Mouse (Mus musculus) stomach, embryonic 15.5 days (tissue): ENCODE results near the gene Sergef. TPM values are rescaled to one million over a fixed set of nuclear protein-coding genes. Genes with fewer than 3 reads are reported as not detected.

ENCODE experiments used
- ATAC-seq: fragments of 200-750 bp; cut with Nextera tagmentation; 2 replicates; pipeline ENCODE4 v1.8.0; 2017; ENCODE audit warnings: low read depth, moderate number of reproducible peaks, moderate TSS enrichment; ENCODE audit not compliant: insufficient read depth, low FRiP score
- H3K27ac ChIP-seq: fragments of 300-500 bp; sonication (generic); 2 replicates; pipeline ENCODE4 v1.5.1; 2015; ENCODE audit warnings: mild to moderate bottlenecking, inconsistent platforms
- H3K27me3 ChIP-seq: fragments of 300-500 bp; sonication (generic); replicated peaks from 2 replicates; pipeline ENCODE4 v1.6.1; 2015; ENCODE audit warnings: inconsistent platforms
- H3K36me3 ChIP-seq: fragments of 300-500 bp; sonication (generic); 2 replicates; pipeline ENCODE4 v1.6.1; 2015; ENCODE audit warnings: inconsistent platforms
- H3K4me1 ChIP-seq: fragments of 300-500 bp; sonication (generic); 2 replicates; pipeline ENCODE4 v1.6.1; 2015; ENCODE audit warnings: inconsistent platforms
- H3K4me2 ChIP-seq: fragments of 300-500 bp; sonication (generic); 2 replicates; pipeline ENCODE4 v1.6.1; 2015; ENCODE audit warnings: mild to moderate bottlenecking, inconsistent platforms
- H3K4me3 ChIP-seq: fragments of 300-500 bp; sonication (generic); replicated peaks from 2 replicates; pipeline ENCODE4 v1.5.1; 2015; ENCODE audit warnings: inconsistent platforms
- H3K9ac ChIP-seq: fragments of 300-500 bp; sonication (generic); 2 replicates; pipeline ENCODE4 v1.6.1; 2015; ENCODE audit warnings: inconsistent platforms
- H3K9me3 ChIP-seq: fragments of 300-500 bp; sonication (generic); 2 replicates; pipeline ENCODE4 v1.6.1; 2016; ENCODE audit warnings: inconsistent platforms
- WGBS: fragments of 180-500 bp; shearing (Covaris S2); methylation state at CpG from one replicate; pipeline ENCODE4 v1.1.7; 2015; 5-methylcytosine and 5-hydroxymethylcytosine counted together
- polyA plus RNA-seq: library from polyadenylated mRNA; unstranded; fragments of >200 nt; fragmentation: Nextera tagmentation; extraction: Ambion mirVana; gene quantifications from 2 replicates; pipeline ENCODE4 v1.2.1, GENCODE M21; 2015

Gene Sergef
- polyA plus RNA-seq, 1 experiment from 2014 or later: 17.2 TPM

DNA sequence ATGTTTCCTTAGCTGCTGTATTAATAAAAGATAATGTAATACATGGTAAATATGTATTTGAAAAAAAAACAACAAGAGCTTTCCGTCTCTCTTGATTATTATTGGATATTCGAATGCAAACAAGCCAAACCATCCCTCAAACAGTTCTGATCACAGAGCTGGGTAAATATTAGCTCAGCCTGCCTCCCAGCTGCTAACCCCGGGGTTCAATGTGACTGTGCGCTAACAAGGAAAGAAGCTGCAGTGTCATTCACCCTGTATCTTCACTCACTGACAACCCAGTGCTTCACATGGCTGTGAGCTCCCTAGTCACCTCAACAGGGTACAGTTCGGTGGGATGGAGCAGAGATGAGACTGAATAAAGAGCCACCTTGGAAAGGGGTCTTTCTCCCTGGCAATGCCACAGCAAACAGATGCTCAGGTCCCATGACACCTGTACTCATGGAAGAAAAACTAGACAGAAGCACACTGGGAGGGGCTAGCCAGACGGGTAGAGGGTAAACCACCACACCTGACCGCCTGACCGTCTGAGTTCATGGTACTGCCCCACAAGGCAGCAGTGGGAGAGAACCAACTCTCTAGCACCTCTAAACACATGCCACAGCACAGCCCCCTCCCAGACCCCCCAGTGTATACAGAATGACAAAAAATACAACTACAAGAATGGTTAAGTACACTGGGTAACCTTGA, 73.1 kb downstream of the Sergef start:
- H3K9ac ChIP-seq: no peak overlapping the region
- ATAC-seq: no peak

DNA sequence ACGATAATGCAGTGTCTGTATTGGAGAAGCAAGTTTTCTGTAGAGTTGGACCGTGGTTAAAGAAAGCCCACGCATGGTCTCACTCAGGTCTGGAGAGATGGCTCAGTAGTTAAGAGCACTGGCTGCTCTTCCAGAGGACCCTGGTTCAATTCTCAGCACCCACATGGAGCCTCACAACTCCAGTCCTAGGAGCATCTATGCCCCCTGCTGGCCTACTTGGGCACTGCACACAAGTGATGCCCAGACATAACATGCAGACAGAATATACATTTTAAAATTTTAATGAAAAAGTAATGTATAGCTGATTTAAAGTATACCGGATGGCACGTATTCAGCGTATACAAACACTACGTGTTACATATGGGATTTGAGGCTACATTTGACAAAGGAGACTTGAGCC, 74.2 kb downstream of the Sergef start:
- Histone ChIP-seq H3K9ac (no peak overlapping the region), H3K4me1 (no peaks in the 10 kb centered on the region), H3K36me3 (no peaks in the 10 kb centered on the region), H3K27ac (no peak overlapping the region), H3K9me3 (no peaks in the 10 kb centered on the region), H3K4me3 (no peak overlapping the region), H3K27me3 (no peaks in the 10 kb centered on the region), H3K4me2 (no peak overlapping the region)
- 95% methylated on average over 7 of the region's 7 CpGs for WGBS
- no peak for ATAC-seq

More for the DNA sequence above, 73.1 kb downstream of the Sergef start:
- Histone ChIP-seq H3K27ac (no peak overlapping the region), H3K4me1 (no peaks in the 10 kb centered on the region), H3K4me2 (no peak overlapping the region), H3K36me3 (no peaks in the 10 kb centered on the region), H3K27me3 (no peaks in the 10 kb centered on the region), H3K9me3 (no peaks in the 10 kb centered on the region), H3K4me3 (no peak overlapping the region)
- 73% methylated on average over 8 of the region's 8 CpGs for WGBS

DNA sequence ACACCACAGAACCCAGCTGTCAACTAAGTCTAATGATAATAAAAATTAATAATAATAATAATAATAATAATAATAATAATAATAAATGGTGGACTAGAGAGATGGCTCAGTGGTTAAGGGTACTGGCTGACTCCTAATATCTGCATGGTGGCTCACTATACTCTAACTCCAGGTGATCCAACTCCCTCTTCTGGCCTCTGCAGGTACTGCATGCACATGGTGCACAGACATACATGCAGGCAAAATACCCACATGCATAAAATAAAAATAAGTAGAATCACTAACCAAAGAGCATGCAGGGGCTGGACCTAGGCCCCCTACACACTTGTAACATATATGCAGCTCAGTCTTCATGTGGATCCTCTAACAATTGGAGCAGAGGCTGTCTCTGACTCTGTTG, 75.8 kb downstream of the Sergef start:
- no peak overlapping the region for H3K4me3 ChIP-seq
- H3K4me1 ChIP-seq: no peaks in the 10 kb centered on the region
- no peaks in the 10 kb centered on the region for H3K27me3 ChIP-seq
- H3K9ac ChIP-seq: no peak overlapping the region
- no peaks in the 10 kb centered on the region for H3K9me3 ChIP-seq
- H3K36me3 ChIP-seq: no peaks in the 10 kb centered on the region
- no peak for ATAC-seq
- H3K27ac ChIP-seq: no peak overlapping the region
- H3K4me2 ChIP-seq: no peak overlapping the region

DNA sequence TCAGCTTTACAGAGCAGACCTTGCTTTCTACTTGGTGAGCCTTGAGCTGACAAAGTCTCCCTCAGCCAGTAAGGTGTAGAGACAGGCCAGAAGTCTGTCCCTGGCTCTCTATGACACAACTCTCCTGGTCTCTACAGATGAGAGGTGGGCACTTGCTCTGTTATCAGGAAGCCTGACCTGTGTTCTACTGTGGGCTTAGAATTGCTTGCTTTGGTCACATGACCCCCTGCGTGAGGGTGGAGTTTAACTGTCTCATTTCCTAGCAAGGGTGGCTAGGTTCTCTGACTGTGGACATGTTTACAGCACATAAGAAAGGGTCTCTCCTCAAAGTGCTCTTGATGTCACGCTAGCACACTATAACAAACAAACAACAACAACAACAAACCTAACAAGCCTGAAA, 79.5 kb downstream of the Sergef start:
- Histone ChIP-seq H3K9ac (no peak overlapping the region), H3K4me1 (no peaks in the 10 kb centered on the region), H3K9me3 (no peaks in the 10 kb centered on the region), H3K4me3 (no peak overlapping the region), H3K27me3 (no peaks in the 10 kb centered on the region), H3K4me2 (no peak overlapping the region), H3K27ac (no peak overlapping the region), H3K36me3 (no peaks in the 10 kb centered on the region)
- ATAC-seq: no peak
- 87% methylated on average over 2 of the region's 2 CpGs for WGBS

DNA sequence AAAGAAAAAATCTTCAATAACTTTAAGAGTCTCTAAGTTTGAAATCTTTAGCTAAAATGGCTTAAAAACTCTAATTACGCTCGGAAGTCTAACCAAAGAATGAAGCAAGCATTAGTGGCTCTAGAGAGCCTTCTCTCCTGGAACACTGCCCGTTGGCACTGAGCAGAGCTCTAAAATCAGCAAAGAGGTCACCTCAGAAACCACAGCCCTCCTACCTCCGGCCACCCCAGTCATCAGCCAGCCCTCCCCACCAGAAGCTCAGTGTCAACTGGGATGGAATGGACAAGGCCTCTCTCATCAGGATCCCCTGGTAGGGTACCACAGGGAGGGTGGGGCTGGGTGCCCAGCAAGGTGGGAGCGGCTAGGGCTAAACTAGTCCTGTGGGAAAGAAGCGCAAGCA, 80.0 kb downstream of the Sergef start:
- no peak for ATAC-seq
- Histone ChIP-seq H3K4me1 (no peaks in the 10 kb centered on the region), H3K36me3 (no peaks in the 10 kb centered on the region), H3K27me3 (no peaks in the 10 kb centered on the region), H3K9me3 (no peaks in the 10 kb centered on the region), H3K4me2 (no peak overlapping the region), H3K9ac (no peak overlapping the region), H3K27ac (no peak overlapping the region), H3K4me3 (no peak overlapping the region)
- WGBS: 77% methylated on average over 6 of the region's 6 CpGs

DNA sequence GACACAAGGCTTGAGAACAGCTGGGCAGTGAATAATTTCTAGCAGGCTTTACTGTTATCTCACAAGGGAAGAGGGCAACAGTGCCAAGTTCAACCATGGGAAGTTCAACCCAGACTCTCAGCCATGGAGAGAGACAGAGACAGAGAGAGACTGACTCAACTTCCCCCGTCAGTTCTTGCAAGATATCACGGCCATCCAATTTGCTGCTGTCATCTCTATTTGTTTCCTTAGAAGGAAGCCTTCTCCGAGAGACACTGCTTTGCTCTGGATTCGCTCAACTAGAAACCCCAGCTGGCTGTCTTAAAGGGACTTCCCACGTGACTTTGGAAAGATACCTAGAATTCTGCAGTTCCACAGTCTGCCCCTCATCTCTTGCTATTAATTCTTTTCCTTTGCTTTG, 80.6 kb downstream of the Sergef start:
- ATAC-seq: no peak
- no peaks in the 10 kb centered on the region for H3K9me3 ChIP-seq
- H3K36me3 ChIP-seq: no peaks in the 10 kb centered on the region
- H3K4me2 ChIP-seq: no peak overlapping the region
- H3K4me1 ChIP-seq: 0 out of 2 replicates have a peak, but pooled peaks cover 5% of the 10 kb centered on the region
- no peaks in the 10 kb centered on the region for H3K27me3 ChIP-seq
- no peak overlapping the region for H3K9ac ChIP-seq
- WGBS: 81% methylated on average over 5 of the region's 5 CpGs
- no peak overlapping the region for H3K27ac ChIP-seq
- no peak overlapping the region for H3K4me3 ChIP-seq

DNA sequence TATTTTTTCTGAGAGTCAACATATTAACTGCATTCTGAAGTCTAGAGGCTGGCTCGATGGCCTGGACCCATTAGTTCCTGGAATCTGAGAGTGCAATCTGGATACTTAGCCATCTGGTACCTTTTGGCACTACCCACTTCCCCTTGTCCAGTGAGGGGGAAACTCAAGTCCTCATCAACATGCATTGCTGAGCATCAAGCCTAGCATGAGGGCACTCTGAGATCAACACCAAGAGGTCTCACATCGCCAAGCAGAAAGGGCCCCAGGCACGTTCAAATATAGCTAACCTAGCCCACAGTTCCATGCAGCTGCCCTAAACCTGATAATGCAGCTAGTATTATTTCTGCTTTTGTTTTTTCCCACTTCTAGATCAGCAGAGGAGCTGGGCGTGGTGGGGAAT, 81.6 kb downstream of the Sergef start:
- WGBS: 86% methylated on average over 4 of the region's 4 CpGs
- no peak for ATAC-seq

DNA sequence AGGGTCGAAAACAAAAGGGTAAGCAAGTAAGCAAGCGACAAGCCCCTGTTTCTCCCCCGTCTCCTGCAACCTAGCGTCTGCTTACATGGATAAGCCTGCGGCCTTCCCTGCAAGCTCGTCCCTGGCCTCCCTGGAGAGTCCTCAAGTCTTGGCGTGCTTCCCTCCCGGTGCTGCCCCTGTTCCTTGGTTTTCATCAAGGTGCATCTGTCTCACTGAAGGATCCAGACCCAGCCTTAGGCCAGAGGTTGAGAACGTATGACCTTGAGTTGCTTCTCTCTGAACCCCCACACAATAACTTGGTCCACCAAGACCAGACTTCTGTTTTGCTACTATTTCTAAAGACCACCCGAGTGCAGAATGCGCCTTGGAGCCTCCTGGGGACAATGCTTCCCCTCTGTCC, 82.2 kb downstream of the Sergef start:
- Histone ChIP-seq H3K4me2 (no peak overlapping the region), H3K9ac (no peak overlapping the region), H3K27me3 (no peaks in the 10 kb centered on the region), H3K4me1 (peaks cover 10% of the 10 kb centered on the region; the same call in 1 of the 2 replicates), H3K4me3 (no peak overlapping the region), H3K9me3 (no peaks in the 10 kb centered on the region), H3K27ac (no peak overlapping the region), H3K36me3 (no peaks in the 10 kb centered on the region)
- no peak for ATAC-seq
- 81% methylated on average over 11 of the region's 11 CpGs for WGBS

More for the DNA sequence above, 81.6 kb downstream of the Sergef start:
- no peaks in the 10 kb centered on the region for H3K27me3 ChIP-seq
- H3K4me3 ChIP-seq: no peak overlapping the region
- no peak overlapping the region for H3K9ac ChIP-seq
- peaks cover 10% of the 10 kb centered on the region; the same call in 1 of the 2 replicates for H3K4me1 ChIP-seq
- no peak overlapping the region for H3K4me2 ChIP-seq
- H3K27ac ChIP-seq: no peak overlapping the region
- no peaks in the 10 kb centered on the region for H3K36me3 ChIP-seq
- H3K9me3 ChIP-seq: no peaks in the 10 kb centered on the region

DNA sequence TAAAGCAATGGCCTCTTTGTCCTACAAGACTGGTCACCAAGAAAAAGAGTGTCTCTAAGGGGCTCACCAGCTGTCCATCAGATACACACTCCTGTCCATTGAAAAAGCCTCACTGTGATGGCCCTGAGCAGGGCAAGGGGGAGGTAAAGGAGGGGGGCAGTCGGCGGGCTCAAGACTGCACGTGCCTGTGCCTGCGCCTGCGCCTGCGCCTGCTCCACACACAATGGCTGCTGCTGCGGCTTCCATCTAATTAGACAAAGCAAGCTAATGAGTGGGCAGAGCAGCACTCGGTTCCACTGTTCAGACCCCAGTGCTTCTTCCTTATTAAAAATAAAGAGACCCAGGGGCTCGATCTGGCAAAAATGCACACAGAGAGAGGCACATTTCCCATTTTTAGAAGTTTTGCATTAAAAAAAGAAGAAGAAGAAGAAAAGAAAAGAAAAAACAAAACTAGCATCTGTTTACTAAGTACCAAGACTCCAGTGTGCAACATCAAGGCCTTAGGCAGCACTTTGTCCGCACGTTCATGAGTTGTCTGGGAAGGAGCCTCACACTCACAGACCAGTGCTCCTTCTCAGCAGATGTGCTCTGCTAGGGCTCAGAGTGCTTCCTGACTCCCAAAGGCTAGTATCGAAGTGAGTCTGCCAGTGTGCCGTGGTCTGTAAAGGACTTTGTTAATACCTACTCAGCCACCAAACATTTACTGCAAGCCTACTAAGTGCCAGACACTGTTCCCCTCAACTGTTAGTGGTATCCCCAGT, 83.1 kb downstream of the Sergef start:
- 85% methylated on average over 13 of the region's 13 CpGs for WGBS

DNA sequence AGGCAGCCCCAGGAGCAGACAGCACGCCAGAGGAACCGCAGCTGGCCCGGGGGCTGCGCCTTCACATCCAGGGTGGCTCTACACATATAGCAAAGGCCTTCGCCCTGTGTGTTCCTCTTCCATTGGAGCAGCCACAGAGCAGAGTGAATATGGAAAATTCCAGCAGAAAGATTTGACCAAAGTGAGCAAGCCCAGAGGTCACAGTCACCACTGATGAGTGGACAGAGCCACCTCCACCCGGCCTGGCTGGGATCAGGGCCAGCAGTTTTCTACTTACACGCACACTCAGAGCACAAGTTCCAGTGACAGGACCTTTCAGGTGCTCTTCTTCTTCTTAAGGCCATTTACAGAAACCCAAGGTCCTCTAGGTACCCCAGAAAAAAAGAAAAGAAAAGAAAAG, 83.9 kb downstream of the Sergef start:
- no peak for ATAC-seq
- H3K4me3 ChIP-seq: no peak overlapping the region
- 89% methylated on average over 7 of the region's 7 CpGs for WGBS

More for the DNA sequence above, 83.1 kb downstream of the Sergef start:
- no peaks in the 10 kb centered on the region for H3K9me3 ChIP-seq
- no peaks in the 10 kb centered on the region for H3K36me3 ChIP-seq
- H3K27ac ChIP-seq: no peak overlapping the region
- H3K4me2 ChIP-seq: no peak overlapping the region
- no peak overlapping the region for H3K4me3 ChIP-seq
- peaks cover 10% of the 10 kb centered on the region; the same call in 1 of the 2 replicates for H3K4me1 ChIP-seq
- H3K27me3 ChIP-seq: no peaks in the 10 kb centered on the region
- no peak overlapping the region for H3K9ac ChIP-seq
- no peak for ATAC-seq

DNA sequence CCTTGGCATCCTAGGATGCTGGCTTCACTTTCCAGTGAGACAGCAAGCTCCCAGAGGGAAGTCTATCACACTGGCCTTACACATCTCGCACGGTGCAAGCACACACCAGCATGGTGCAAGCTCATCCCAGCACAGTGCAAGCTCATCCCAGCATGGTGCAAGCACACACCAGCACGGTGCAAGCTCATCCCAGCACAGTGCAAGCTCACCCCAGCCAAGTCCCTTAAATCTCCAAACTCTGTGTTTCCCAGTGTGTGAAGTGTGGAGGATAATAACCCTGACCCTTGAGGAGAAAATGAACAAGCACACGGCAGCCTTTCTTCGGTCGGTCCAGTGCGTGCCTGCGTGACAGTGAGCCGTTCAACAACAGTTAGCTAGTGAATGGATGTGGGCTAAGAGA, 84.8 kb downstream of the Sergef start:
- H3K9ac ChIP-seq: no peak overlapping the region
- WGBS: 82% methylated on average over 9 of the region's 9 CpGs
- H3K4me3 ChIP-seq: no peak overlapping the region
- ATAC-seq: no peak
- H3K27ac ChIP-seq: no peak overlapping the region
- no peak overlapping the region for H3K4me2 ChIP-seq
- no peaks in the 10 kb centered on the region for H3K27me3 ChIP-seq
- peaks cover 10% of the 10 kb centered on the region; the same call in 1 of the 2 replicates for H3K4me1 ChIP-seq
- H3K36me3 ChIP-seq: no peaks in the 10 kb centered on the region
- H3K9me3 ChIP-seq: no peaks in the 10 kb centered on the region

More for the DNA sequence above, 83.9 kb downstream of the Sergef start:
- no peaks in the 10 kb centered on the region for H3K9me3 ChIP-seq
- no peaks in the 10 kb centered on the region for H3K27me3 ChIP-seq
- no peaks in the 10 kb centered on the region for H3K36me3 ChIP-seq
- no peak overlapping the region for H3K4me2 ChIP-seq
- no peak overlapping the region for H3K9ac ChIP-seq
- H3K27ac ChIP-seq: no peak overlapping the region
- peaks cover 10% of the 10 kb centered on the region; the same call in 1 of the 2 replicates for H3K4me1 ChIP-seq

DNA sequence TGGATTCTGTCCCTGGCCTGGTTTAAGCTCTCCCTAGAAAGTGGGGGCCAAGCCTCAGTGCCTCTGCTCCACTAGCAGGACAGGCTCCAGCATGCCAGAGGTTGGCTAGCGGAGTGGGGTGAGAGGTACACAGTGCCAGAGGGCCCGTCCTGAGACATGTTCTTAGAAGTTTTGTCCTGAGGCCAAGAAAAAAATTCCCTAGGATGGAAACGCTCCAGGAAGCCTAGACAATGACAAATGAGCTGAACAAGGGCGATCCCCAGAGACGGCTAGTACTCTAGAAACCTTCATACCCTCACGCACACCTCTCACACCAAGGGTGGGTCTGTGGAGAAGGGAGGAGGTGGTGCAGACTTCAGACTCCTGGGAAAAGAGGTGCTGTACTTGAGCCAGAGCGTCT, 85.6 kb downstream of the Sergef start:
- H3K9ac ChIP-seq: no peak overlapping the region
- no peaks in the 10 kb centered on the region for H3K9me3 ChIP-seq
- ATAC-seq: peak; percentile 66; the same call in 1 of the 2 replicates
- H3K36me3 ChIP-seq: no peaks in the 10 kb centered on the region
- no peak overlapping the region for H3K4me2 ChIP-seq
- no peaks in the 10 kb centered on the region for H3K27me3 ChIP-seq
- H3K27ac ChIP-seq: no peak overlapping the region
- 28% methylated on average over 7 of the region's 7 CpGs for WGBS
- H3K4me3 ChIP-seq: no peak overlapping the region
- peaks cover 10% of the 10 kb centered on the region; the same call in 1 of the 2 replicates for H3K4me1 ChIP-seq
